8 mouse cellular contexts compared by ENCODE assay signal in the genomic region with DNA sequence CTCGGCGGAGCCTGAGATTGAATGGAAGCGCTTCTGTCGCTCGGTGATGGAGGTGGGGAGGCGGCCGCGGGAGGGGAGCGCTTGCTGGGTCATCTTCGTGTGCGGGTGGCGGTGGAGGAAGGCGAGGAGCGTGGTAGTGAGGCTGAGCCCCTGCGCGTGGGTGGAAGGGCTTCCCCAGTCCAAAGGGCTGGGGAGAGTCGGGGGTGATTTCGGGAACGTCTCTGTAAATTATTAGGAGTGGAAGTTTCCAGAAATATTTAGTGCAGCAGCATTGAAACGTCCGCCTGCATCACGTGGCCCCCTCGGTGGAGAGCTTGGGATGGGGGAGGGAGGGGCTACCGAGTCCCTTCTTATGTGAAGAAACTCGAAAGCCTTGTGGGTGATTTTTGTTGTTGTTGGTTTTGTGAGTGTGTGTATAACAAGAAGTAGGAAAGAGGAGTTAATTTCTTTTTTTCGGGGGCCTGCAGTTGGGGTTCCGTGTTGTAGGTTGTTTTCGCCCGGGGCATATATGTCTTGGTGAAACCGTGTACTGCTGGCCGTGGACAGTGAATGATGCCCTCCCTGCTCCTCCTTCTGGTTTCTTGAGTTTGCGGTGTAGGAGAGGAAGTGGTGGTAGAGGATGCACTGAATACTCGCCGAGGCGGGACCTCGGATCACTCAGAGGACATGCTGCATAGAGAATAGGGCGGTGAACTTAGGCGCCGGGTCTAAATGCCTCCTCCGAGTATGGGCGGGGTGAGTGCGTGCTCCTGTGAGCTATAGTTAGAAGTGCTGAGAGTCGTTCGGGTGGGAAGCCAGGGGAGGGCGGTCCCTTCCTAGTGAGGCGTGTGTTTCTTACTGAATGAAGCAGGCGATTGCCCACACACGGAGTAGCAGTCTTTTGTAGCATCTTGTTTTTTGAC. TPM values are rescaled to one million over a fixed set of nuclear protein-coding genes. Genes with fewer than 3 reads are reported as not detected.
DNase-seq lines count a peak whose midpoint lies in the region; ATAC-seq and TF ChIP-seq lines count a peak whose summit lies in the region.

No protein-coding gene starts in this region.

- peaks cover 37% of the 10 kb centered on the region for H3K4me1 ChIP-seq in hindbrain, embryonic 10.5 days (replicated peaks)
- peaks cover 3% of the 10 kb centered on the region; the same call in 1 of the 2 replicates for H3K4me1 ChIP-seq in lung, postnatal 0 days (ENCODE audit: insufficient read depth, low read depth, low read length)

- H3K27me3 ChIP-seq in hindbrain, embryonic 10.5 days (ENCODE audit: insufficient read depth, poor library complexity, severe bottlenecking): no peaks in the 10 kb centered on the region
- H3K27me3 ChIP-seq in lung, postnatal 0 days (replicated peaks; ENCODE audit: insufficient read depth, low read length): no peaks in the 10 kb centered on the region

- TF ChIP-seq EP300 in lung, postnatal 0 days (IDR thresholded peaks at IDR 0.05): no peak; the same call in 1 of the 2 replicates

- ATAC-seq in frontal cortex, adult (ENCODE audit: low TSS enrichment): peak; percentile 29
- peak; percentile 23 for ATAC-seq in lung, postnatal 0 days

- 0 out of 2 replicates have a peak, but pooled peaks have one; percentile 1 for TF ChIP-seq CTCF in lung, postnatal 0 days (IDR thresholded peaks at IDR 0.05)

- WGBS in hindbrain, embryonic 10.5 days: under 1% methylated on average over 48 of the region's 48 CpGs
- WGBS in lung, postnatal 0 days: under 1% methylated on average over 48 of the region's 48 CpGs

- H3K9me3 ChIP-seq in hindbrain, embryonic 10.5 days: no peaks in the 10 kb centered on the region
- no peaks in the 10 kb centered on the region for H3K9me3 ChIP-seq in lung, postnatal 0 days (ENCODE audit: low read length)

- H3K36me3 ChIP-seq in hindbrain, embryonic 10.5 days: peaks cover 34% of the 10 kb centered on the region
- peaks cover under 1% of the 10 kb centered on the region; the same call in 1 of the 2 replicates for H3K36me3 ChIP-seq in lung, postnatal 0 days (ENCODE audit: insufficient read depth, low read length)

- H3K27ac ChIP-seq in hindbrain, embryonic 10.5 days: peak overlapping the region; percentile 100
- peak overlapping the region; percentile 99 for H3K27ac ChIP-seq in lung, postnatal 0 days (ENCODE audit: low read length)

- peak overlapping the region; percentile 85 for H3K4me2 ChIP-seq in lung, postnatal 0 days (replicated peaks; ENCODE audit: low read depth, low read length)

- peak; percentile 82 for DNase-seq in MEL-GATA-1-ER (ENCODE audit: extremely low read depth, low read depth)
- peak; percentile 68 for DNase-seq in cerebellum, adult 9-10 months
- peak; percentile 65 for DNase-seq in hindbrain, embryonic 10.5 days (ENCODE audit: low spot score)
- DNase-seq in layer of hippocampus, adult 9-11 months: peak; percentile 69
- DNase-seq in lung, postnatal 0 days (ENCODE audit: low spot score): peak; percentile 96
- peak; percentile 34 for DNase-seq in ovary, postnatal 10 days (ENCODE audit: low spot score)
- DNase-seq in thymus, postnatal 10 days (ENCODE audit: low spot score in 2 of 2): peak; percentile 72 to 74

- H3K9ac ChIP-seq in lung, postnatal 0 days (replicated peaks; ENCODE audit: low read depth): peak overlapping the region; percentile 92

- peak overlapping the region; percentile 97 for H3K4me3 ChIP-seq in hindbrain, embryonic 10.5 days
- H3K4me3 ChIP-seq in lung, postnatal 0 days (ENCODE audit: low read depth, low read length): peak overlapping the region; percentile 91

RNA-seq across cellular contexts. Expression of gene Xpo1, which starts 1.2 kb away (rescaled TPM):
- polyA plus RNA-seq in hindbrain, embryonic 10.5 days (2016; fragmentation: Nextera tagmentation; extraction: Ambion mirVana): 101 and 125 TPM in 2 replicates
- 17.3 and 21.8 TPM in 2 replicates for polyA plus RNA-seq in lung, postnatal 0 days (2015; fragmentation: Nextera tagmentation; extraction: Ambion mirVana)

RNA-seq across cellular contexts. Expression of gene Usp34, which starts 49.6 kb away (rescaled TPM):
- polyA plus RNA-seq in hindbrain, embryonic 10.5 days (2016; fragmentation: Nextera tagmentation; extraction: Ambion mirVana): 18.6 and 21.3 TPM in 2 replicates
- 15.3 and 22.0 TPM in 2 replicates for polyA plus RNA-seq in lung, postnatal 0 days (2015; fragmentation: Nextera tagmentation; extraction: Ambion mirVana)

Comparison
In these comparisons a context has a peak if more than half of its experiments do, and no peak if none do; other contexts are left out.
1. Peak in every context shown above with its lines: DNase-seq, ATAC-seq, H3K4me3 ChIP-seq and H3K27ac ChIP-seq.
2. DNase-seq: peak in every context shown above with its lines; median percentile 96 in lung, postnatal 0 days; 82 in MEL-GATA-1-ER; 73 in thymus, postnatal 10 days; 69 in layer of hippocampus, adult 9-11 months; 68 in cerebellum, adult 9-10 months; 65 in hindbrain, embryonic 10.5 days; 34 in ovary, postnatal 10 days.